Mouse (Mus musculus): ENCODE results near the gene Ccn1. TPM values are rescaled to one million over a fixed set of nuclear protein-coding genes. Genes with fewer than 3 reads are reported as not detected.

The Ccn1 gene
- total RNA-seq, 1 experiment, result 191 TPM

DNA sequence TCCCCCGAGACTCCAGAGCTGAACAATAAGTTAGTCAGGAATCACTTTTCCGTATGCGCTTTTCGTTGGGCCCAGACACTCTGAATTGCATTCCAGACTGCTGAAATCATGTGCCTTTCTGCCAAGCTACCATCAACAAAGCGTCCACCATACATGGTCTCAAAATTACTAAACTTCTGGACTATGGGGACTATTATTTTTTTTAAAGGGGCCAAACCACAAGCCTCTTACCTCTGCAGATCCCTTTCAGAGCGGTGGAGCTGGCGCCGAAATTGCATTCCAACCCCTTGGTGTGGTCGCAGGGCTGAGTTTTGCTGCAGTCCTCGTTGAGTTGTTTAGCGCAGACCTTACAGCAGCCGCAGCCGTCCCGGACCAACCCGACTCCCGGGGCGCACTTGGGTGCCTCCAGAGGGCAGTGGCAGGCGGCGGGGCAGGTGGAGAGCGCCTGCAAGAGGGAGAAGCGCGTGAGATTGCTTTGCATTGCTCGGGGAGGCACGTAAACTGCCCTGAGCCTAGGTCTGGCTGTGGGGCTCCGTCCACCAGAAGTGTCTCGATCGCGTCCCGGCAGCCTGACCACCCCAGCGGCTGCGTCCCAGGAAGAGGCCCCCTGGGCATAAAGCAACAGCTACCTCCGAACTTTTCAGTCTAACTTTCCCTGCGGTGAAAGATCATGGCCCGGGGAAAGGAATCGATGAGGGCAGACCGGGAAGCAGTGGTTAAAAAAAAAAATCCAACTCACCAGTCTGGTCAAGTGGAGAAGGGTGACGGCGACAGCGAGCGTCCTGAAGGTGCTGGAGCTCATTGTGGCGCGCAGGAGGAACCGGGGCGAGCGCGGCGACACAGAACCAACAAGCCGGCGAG is 560 bp downstream of the Ccn1 start:
- H3K27ac ChIP-seq (ENCODE audit: insufficient read depth, low read depth, low read length, poor library complexity, severe bottlenecking), result no peak overlapping the region
- TF ChIP-seq MAFK (IDR thresholded peaks at IDR 0.05; ENCODE audit: insufficient read depth, low read depth, low read length) (no peak), ZNF384 (IDR thresholded peaks at IDR 0.05; ENCODE audit: low read depth, low read length) (no peak), HCFC1 (IDR thresholded peaks at IDR 0.05; ENCODE audit: borderline replicate concordance, insufficient read depth, low read length) (0 out of 2 replicates have a peak, but pooled peaks have one; percentile 33)
- peaks cover 10% of the 10 kb centered on the region; the same call in 1 of the 2 replicates for H3K36me3 ChIP-seq (ENCODE audit: control insufficient read depth, insufficient read depth, low read length, poor library complexity, severe bottlenecking)
- in situ Hi-C loops (cut with MboI; ENCODE audit: low sequenced_read_pairs in 2 of 2, unreplicated experiment in 2 of 2), result no loop called here
- peak overlapping the region; percentile 80 for H3K9ac ChIP-seq (ENCODE audit: insufficient read depth, low read depth, low read length, poor library complexity, severe bottlenecking)
- no peak for DNase-seq (ENCODE audit: low read depth, low spot score)
- no peaks in the 10 kb centered on the region for H3K9me3 ChIP-seq (ENCODE audit: control insufficient read depth, insufficient read depth, low read depth, low read length)
- peak overlapping the region; percentile 67 to 82 for H3K4me3 ChIP-seq (ENCODE audit: insufficient read depth in 1 of 2, low read depth in 1 of 2, low read length in 2 of 2, poor library complexity in 1 of 2, severe bottlenecking in 1 of 2)
- H3K4me1 ChIP-seq (ENCODE audit: control insufficient read depth in 2 of 2, insufficient read depth in 2 of 2, low read length in 2 of 2, poor library complexity in 1 of 2), result peaks cover 6 to 12% of the 10 kb centered on the region in 2 experiments; a peak in 3 of 4 replicates

DNA sequence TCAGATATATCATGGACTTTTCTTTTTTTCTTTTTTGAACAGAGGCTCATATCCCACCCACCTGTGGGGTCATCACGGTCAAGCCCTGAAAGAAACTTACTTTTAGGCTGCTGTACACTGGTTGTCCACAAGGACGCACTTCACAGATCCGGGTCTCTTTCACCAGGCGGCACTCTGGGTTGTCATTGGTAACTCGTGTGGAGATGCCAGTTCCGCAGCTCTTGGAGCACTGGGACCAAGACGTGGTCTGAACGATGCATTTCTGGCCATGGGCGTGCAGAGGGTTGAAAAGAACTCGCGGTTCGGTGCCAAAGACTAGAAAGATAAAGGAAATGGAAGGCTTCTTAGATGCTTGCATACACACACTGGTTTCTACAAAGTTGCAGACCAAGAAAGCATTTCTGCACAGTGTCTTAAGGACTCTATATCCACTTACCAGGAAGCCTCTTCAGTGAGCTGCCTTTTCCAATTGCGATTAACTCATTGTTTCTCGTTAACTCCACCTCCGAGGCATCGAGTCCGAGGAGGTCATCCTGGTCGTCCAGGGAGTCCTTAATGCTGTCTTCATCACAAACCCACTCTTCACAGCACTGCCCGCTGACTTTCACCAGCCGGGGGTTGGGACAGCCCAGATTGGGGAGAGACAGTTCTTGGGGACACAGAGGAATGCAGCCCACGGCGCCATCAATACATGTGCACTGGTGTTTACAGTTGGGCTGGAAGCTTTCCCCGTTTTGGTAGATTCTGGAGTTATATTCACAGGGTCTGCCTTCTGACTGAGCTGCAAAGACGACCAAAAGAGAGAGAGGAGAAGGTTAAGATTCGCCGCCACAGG is 1.5 kb downstream of the Ccn1 start:
- Histone ChIP-seq H3K36me3 (ENCODE audit: control insufficient read depth, insufficient read depth, low read length, poor library complexity, severe bottlenecking) (peaks cover 10% of the 10 kb centered on the region; the same call in 1 of the 2 replicates), H3K4me3 (ENCODE audit: insufficient read depth in 1 of 2, low read depth in 1 of 2, low read length in 2 of 2, poor library complexity in 1 of 2, severe bottlenecking in 1 of 2) (peak overlapping the region; percentile 67 to 82; a peak in 3 of 4 replicates), H3K27ac (ENCODE audit: insufficient read depth, low read depth, low read length, poor library complexity, severe bottlenecking) (no peak overlapping the region), H3K9ac (ENCODE audit: insufficient read depth, low read depth, low read length, poor library complexity, severe bottlenecking) (peak overlapping the region; percentile 80; the same call in 1 of the 2 replicates), H3K4me1 (ENCODE audit: control insufficient read depth in 2 of 2, insufficient read depth in 2 of 2, low read length in 2 of 2, poor library complexity in 1 of 2) (peaks cover 6 to 12% of the 10 kb centered on the region in 2 experiments; a peak in 3 of 4 replicates), H3K9me3 (ENCODE audit: control insufficient read depth, insufficient read depth, low read depth, low read length) (no peaks in the 10 kb centered on the region)
- TF ChIP-seq ZC3H11A (IDR thresholded peaks at IDR 0.05; ENCODE audit: borderline replicate concordance, low read depth, low read length), result no peak
- TF ChIP-seq ZNF384 (IDR thresholded peaks at IDR 0.05; ENCODE audit: low read depth, low read length), result no peak
- no peak for TF ChIP-seq MAFK (IDR thresholded peaks at IDR 0.05; ENCODE audit: insufficient read depth, low read depth, low read length)
- TF ChIP-seq CHD2 (IDR thresholded peaks at IDR 0.05; ENCODE audit: low read depth, low read length), result no peak
- no peak for TF ChIP-seq HCFC1 (IDR thresholded peaks at IDR 0.05; ENCODE audit: borderline replicate concordance, insufficient read depth, low read length)
- in situ Hi-C loops (cut with MboI; ENCODE audit: low sequenced_read_pairs in 2 of 2, unreplicated experiment in 2 of 2), result no loop called here
- DNase-seq (ENCODE audit: low read depth, low spot score), result no peak

DNA sequence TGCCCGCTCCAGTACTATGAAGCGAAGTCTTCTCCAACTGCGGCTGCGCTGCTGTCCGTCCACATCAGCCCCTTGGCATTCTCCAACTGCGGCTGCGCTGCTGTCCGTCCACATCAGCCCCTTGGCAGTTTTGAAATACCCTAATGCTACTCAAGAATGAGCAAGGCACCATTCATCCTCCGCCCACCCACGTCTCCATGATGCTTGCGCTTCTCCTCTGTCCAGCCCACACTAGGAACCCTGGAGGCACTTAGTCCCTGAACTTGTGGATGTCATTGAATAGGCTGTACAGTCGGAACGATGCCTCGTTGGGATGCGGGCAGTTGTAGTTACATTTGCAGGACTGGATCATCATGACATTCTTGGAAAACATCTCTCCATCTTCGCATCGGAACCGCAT is 2.4 kb downstream of the Ccn1 start:
- no peak overlapping the region for H3K4me3 ChIP-seq (ENCODE audit: insufficient read depth in 1 of 2, low read depth in 1 of 2, low read length in 2 of 2, poor library complexity in 1 of 2, severe bottlenecking in 1 of 2)
- H3K36me3 ChIP-seq (ENCODE audit: control insufficient read depth, insufficient read depth, low read length, poor library complexity, severe bottlenecking), result peaks cover 10% of the 10 kb centered on the region; the same call in 1 of the 2 replicates
- DNase-seq (ENCODE audit: low read depth, low spot score), result no peak

DNA sequence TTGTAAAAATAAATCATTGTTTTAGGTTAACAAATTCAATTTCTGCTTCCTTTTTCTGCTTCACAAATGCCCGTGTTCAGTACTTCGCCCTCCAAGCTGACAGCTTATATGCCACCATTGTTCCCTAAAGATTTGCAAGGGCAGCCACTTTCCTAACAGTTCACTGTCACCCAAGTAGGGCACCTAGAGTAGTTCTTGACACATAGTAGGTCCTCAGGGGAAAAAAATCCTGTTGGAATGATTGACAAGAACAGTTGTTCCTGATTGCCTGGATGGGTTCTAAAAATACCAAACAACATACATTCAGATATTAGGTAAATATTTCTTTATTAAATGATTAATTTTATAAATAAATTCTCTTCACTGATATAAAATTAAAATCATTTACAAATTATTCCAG is 3.1 kb downstream of the Ccn1 start:
- TF ChIP-seq ZC3H11A (IDR thresholded peaks at IDR 0.05; ENCODE audit: borderline replicate concordance, low read depth, low read length), result no peak
- TF ChIP-seq ZNF384 (IDR thresholded peaks at IDR 0.05; ENCODE audit: low read depth, low read length), result no peak
- no peak for TF ChIP-seq MAFK (IDR thresholded peaks at IDR 0.05; ENCODE audit: insufficient read depth, low read depth, low read length)
- no peak for TF ChIP-seq HCFC1 (IDR thresholded peaks at IDR 0.05; ENCODE audit: borderline replicate concordance, insufficient read depth, low read length)
- no peak for TF ChIP-seq CHD2 (IDR thresholded peaks at IDR 0.05; ENCODE audit: low read depth, low read length)
- H3K4me3 ChIP-seq (ENCODE audit: insufficient read depth in 1 of 2, low read depth in 1 of 2, low read length in 2 of 2, poor library complexity in 1 of 2, severe bottlenecking in 1 of 2), result no peak overlapping the region
- DNase-seq (ENCODE audit: low read depth, low spot score), result no peak
- H3K27ac ChIP-seq (ENCODE audit: insufficient read depth, low read depth, low read length, poor library complexity, severe bottlenecking), result no peak overlapping the region
- in situ Hi-C loops (cut with MboI; ENCODE audit: low sequenced_read_pairs in 2 of 2, unreplicated experiment in 2 of 2), result no loop called here
- H3K36me3 ChIP-seq (ENCODE audit: control insufficient read depth, insufficient read depth, low read length, poor library complexity, severe bottlenecking), result peaks cover 10% of the 10 kb centered on the region; the same call in 1 of the 2 replicates
- H3K9ac ChIP-seq (ENCODE audit: insufficient read depth, low read depth, low read length, poor library complexity, severe bottlenecking), result no peak overlapping the region
- peaks cover 3 to 9% of the 10 kb centered on the region in 2 experiments; a peak in 2 of 4 replicates for H3K4me1 ChIP-seq (ENCODE audit: control insufficient read depth in 2 of 2, insufficient read depth in 2 of 2, low read length in 2 of 2, poor library complexity in 1 of 2)
- no peaks in the 10 kb centered on the region for H3K9me3 ChIP-seq (ENCODE audit: control insufficient read depth, insufficient read depth, low read depth, low read length)

More for the DNA sequence above, 2.4 kb downstream of the Ccn1 start:
- Histone ChIP-seq H3K4me1 (ENCODE audit: control insufficient read depth in 2 of 2, insufficient read depth in 2 of 2, low read length in 2 of 2, poor library complexity in 1 of 2) (peaks cover 6 to 9% of the 10 kb centered on the region in 2 experiments; a peak in 3 of 4 replicates), H3K9ac (ENCODE audit: insufficient read depth, low read depth, low read length, poor library complexity, severe bottlenecking) (no peak overlapping the region), H3K27ac (ENCODE audit: insufficient read depth, low read depth, low read length, poor library complexity, severe bottlenecking) (no peak overlapping the region), H3K9me3 (ENCODE audit: control insufficient read depth, insufficient read depth, low read depth, low read length) (no peaks in the 10 kb centered on the region)
- in situ Hi-C loops (cut with MboI; ENCODE audit: low sequenced_read_pairs in 2 of 2, unreplicated experiment in 2 of 2), result no loop called here
- no peak for TF ChIP-seq HCFC1 (IDR thresholded peaks at IDR 0.05; ENCODE audit: borderline replicate concordance, insufficient read depth, low read length)
- TF ChIP-seq ZNF384 (IDR thresholded peaks at IDR 0.05; ENCODE audit: low read depth, low read length), result no peak

Measured in ES-E14 (cell line).